Mouse (Mus musculus) lung, adult 2 months (tissue): Measurements from ENCODE around the gene CN725425. TPM values are rescaled to one million over a fixed set of nuclear protein-coding genes. Genes with fewer than 3 reads are reported as not detected.

Experiments
- DNase-seq: peaks from one replicate; pipeline ENCODE4 v3.0.0; 2022
- H3K4me1 ChIP-seq: fragments of 200-500 bp; 2 replicates; pipeline ENCODE4 v1.6.1; 2011; ENCODE audit warnings: low read length; ENCODE audit not compliant: control insufficient read depth, insufficient read depth
- H3K4me3 ChIP-seq: fragments of 200-500 bp; replicated peaks from 2 replicates; pipeline ENCODE3; 2011; ENCODE audit warnings: low read depth, mild to moderate bottlenecking, control low read depth, low read length; ENCODE audit errors: extremely low read depth
- CTCF ChIP-seq: fragments of 200-500 bp; IDR thresholded peaks from 2 replicates; pipeline ENCODE4 v1.5.1; 2011; ENCODE audit warnings: mild to moderate bottlenecking, low read length, control low read depth; ENCODE audit not compliant: insufficient read depth
- POLR2A ChIP-seq: fragments of 200-500 bp; IDR thresholded peaks from 2 replicates; pipeline ENCODE4 v1.6.1; 2011; ENCODE audit warnings: low read depth, mild to moderate bottlenecking, control low read depth, low read length, borderline replicate concordance; ENCODE audit errors: extremely low read depth
- WGBS: fragments of 180-500 bp; shearing (Covaris S2); methylation state at CpG from one replicate; pipeline ENCODE4 v1.1.7; 2018; 5-methylcytosine and 5-hydroxymethylcytosine counted together
- polyA plus RNA-seq: library from polyadenylated mRNA; depleted of rRNA; stranded (reverse); fragments of >200 nt; gene quantifications from 2 replicates; pipeline ENCODE4 v1.2.3, GENCODE M21; 2012

CN725425 gene
- polyA plus RNA-seq, 1 experiment, result not detected

- WGBS, result 61% methylated on average over 5 of the region's 5 CpGs
- no peak for TF ChIP-seq CTCF
- no peak for TF ChIP-seq POLR2A
- no peak for DNase-seq
- H3K4me3 ChIP-seq, result no peak overlapping the region
- no peaks in the 10 kb centered on the region for H3K4me1 ChIP-seq
These were observed 61.3 kb downstream of the CN725425 start for GRCm38 (mm10) chr15:91260578-91260977.

- TF ChIP-seq POLR2A (no peak), CTCF (no peak)
- H3K4me1 ChIP-seq, result no peaks in the 10 kb centered on the region
- DNase-seq, result no peak
- WGBS, result 90% methylated on average over 1 of the region's 1 CpGs
- H3K4me3 ChIP-seq, result no peak overlapping the region
These were observed 64.6 kb downstream of the CN725425 start for GRCm38 (mm10) chr15:91263926-91264325.

- 69% methylated on average over 4 of the region's 4 CpGs for WGBS
- H3K4me1 ChIP-seq, result no peaks in the 10 kb centered on the region
- TF ChIP-seq CTCF (no peak), POLR2A (no peak)
- no peak overlapping the region for H3K4me3 ChIP-seq
- DNase-seq, result no peak
These were observed 69.2 kb downstream of the CN725425 start for GRCm38 (mm10) chr15:91268532-91268931.

- Histone ChIP-seq H3K4me1 (no peaks in the 10 kb centered on the region), H3K4me3 (no peak overlapping the region)
- no peak for TF ChIP-seq POLR2A
- TF ChIP-seq CTCF, result no peak
- no peak for DNase-seq
- WGBS, result 36% methylated on average over 3 of the region's 3 CpGs
These were observed 76.7 kb downstream of the CN725425 start for GRCm38 (mm10) chr15:91275961-91276360.

- DNase-seq, result no peak
- 96% methylated on average over 5 of the region's 5 CpGs for WGBS
- Histone ChIP-seq H3K4me1 (no peaks in the 10 kb centered on the region; the same call in 1 of the 2 replicates), H3K4me3 (no peak overlapping the region)
- TF ChIP-seq POLR2A (no peak), CTCF (no peak)
These were observed 80.3 kb downstream of the CN725425 start for GRCm38 (mm10) chr15:91279571-91279970.

- TF ChIP-seq POLR2A (no peak), CTCF (no peak)
- no peaks in the 10 kb centered on the region; the same call in 1 of the 2 replicates for H3K4me1 ChIP-seq
- no peak for DNase-seq
- H3K4me3 ChIP-seq, result no peak overlapping the region
- WGBS, result 76% methylated on average over 5 of the region's 5 CpGs
These were observed 82.2 kb downstream of the CN725425 start for GRCm38 (mm10) chr15:91281521-91281920.

- peak; percentile 33 for DNase-seq
- no peak overlapping the region for H3K4me3 ChIP-seq
- no peaks in the 10 kb centered on the region; the same call in 1 of the 2 replicates for H3K4me1 ChIP-seq
- no peak for TF ChIP-seq POLR2A
- no peak for TF ChIP-seq CTCF
- 49% methylated on average over 7 of the region's 7 CpGs for WGBS
These were observed 83.5 kb downstream of the CN725425 start for GRCm38 (mm10) chr15:91282822-91283221.

GRCm38 (mm10) chr15:91283418-91283817 lies 84.1 kb downstream of the CN725425 start:
- TF ChIP-seq POLR2A, result no peak
- DNase-seq, result no peak
- WGBS, result 71% methylated on average over 3 of the region's 3 CpGs
- Histone ChIP-seq H3K4me1 (no peaks in the 10 kb centered on the region; the same call in 1 of the 2 replicates), H3K4me3 (no peak overlapping the region)

GRCm38 (mm10) chr15:91299319-91299835 lies 100.1 kb downstream of the CN725425 start:
- DNase-seq, result no peak
- H3K4me1 ChIP-seq, result peaks cover 3% of the 10 kb centered on the region
- H3K4me3 ChIP-seq, result no peak overlapping the region
- WGBS, result 75% methylated on average over 11 of the region's 11 CpGs
- TF ChIP-seq CTCF (no peak), POLR2A (no peak)

GRCm38 (mm10) chr15:91301366-91301765 lies 102.1 kb downstream of the CN725425 start:
- DNase-seq, result peak; percentile 85
- TF ChIP-seq POLR2A (no peak), CTCF (peak; percentile 61; the same call in 1 of the 2 replicates)
- Histone ChIP-seq H3K4me3 (no peak overlapping the region), H3K4me1 (peaks cover 3% of the 10 kb centered on the region)
- WGBS, result 2% methylated on average over 3 of the region's 3 CpGs
